Mouse (Mus musculus): ENCODE measurements around the gene Dnajc4. TPM values are rescaled to one million over a fixed set of nuclear protein-coding genes. Genes with fewer than 3 reads are reported as not detected.

Dnajc4 gene
- polyA plus RNA-seq, 1 experiment, result 5.5 TPM

GRCm38 (mm10) chr19:6942249-6942691, 50.1 kb downstream of the Dnajc4 start, which contains the start of gene Gpr137:
Gene Gpr137, minus strand, starts transcription at chr19:6942480.
- Histone ChIP-seq H3K4me3 (replicated peaks) (peak within 1 kb of the TSS; percentile 81), H3K4me1 (ENCODE audit: control insufficient read depth) (peaks cover 40% of the 10 kb centered on the region), H3K36me3 (ENCODE audit: control insufficient read depth) (peaks cover 25% of the 10 kb centered on the region), H3K27me3 (ENCODE audit: control insufficient read depth) (0 out of 2 replicates have a peak, but pooled peaks cover 4% of the 10 kb centered on the region), H3K9me3 (ENCODE audit: control insufficient read depth, low read length) (no peaks in the 10 kb centered on the region)
- TF ChIP-seq GATA1 (IDR thresholded peaks at IDR 0.05; ENCODE audit: low read length), result no peak
- TF ChIP-seq TAL1 (IDR thresholded peaks at IDR 0.05; ENCODE audit: low read length), result no peak

GRCm38 (mm10) chr19:6941372-6942248, 50.8 kb downstream of the Dnajc4 start, which contains the start of gene Bad:
Gene Bad, plus strand, starts transcription at chr19:6941861.
- Histone ChIP-seq H3K4me3 (replicated peaks) (peak within 1 kb of the TSS; percentile 81), H3K4me1 (ENCODE audit: control insufficient read depth) (peaks cover 38% of the 10 kb centered on the region)

GRCm38 (mm10) chr19:6940396-6941351, 51.7 kb downstream of the Dnajc4 start:
- peaks cover 34% of the 10 kb centered on the region for H3K4me1 ChIP-seq (ENCODE audit: control insufficient read depth)

More at GRCm38 (mm10) chr19:6941372-6942248, 50.8 kb downstream of the Dnajc4 start, which contains the start of gene Bad:
- Histone ChIP-seq H3K27me3 (ENCODE audit: control insufficient read depth) (0 out of 2 replicates have a peak, but pooled peaks cover 4% of the 10 kb centered on the region), H3K9me3 (ENCODE audit: control insufficient read depth, low read length) (no peaks in the 10 kb centered on the region), H3K36me3 (ENCODE audit: control insufficient read depth) (peaks cover 22% of the 10 kb centered on the region)
- TF ChIP-seq GATA1 (IDR thresholded peaks at IDR 0.05; ENCODE audit: low read length) (no peak), TAL1 (IDR thresholded peaks at IDR 0.05; ENCODE audit: low read length) (no peak)

DNA sequence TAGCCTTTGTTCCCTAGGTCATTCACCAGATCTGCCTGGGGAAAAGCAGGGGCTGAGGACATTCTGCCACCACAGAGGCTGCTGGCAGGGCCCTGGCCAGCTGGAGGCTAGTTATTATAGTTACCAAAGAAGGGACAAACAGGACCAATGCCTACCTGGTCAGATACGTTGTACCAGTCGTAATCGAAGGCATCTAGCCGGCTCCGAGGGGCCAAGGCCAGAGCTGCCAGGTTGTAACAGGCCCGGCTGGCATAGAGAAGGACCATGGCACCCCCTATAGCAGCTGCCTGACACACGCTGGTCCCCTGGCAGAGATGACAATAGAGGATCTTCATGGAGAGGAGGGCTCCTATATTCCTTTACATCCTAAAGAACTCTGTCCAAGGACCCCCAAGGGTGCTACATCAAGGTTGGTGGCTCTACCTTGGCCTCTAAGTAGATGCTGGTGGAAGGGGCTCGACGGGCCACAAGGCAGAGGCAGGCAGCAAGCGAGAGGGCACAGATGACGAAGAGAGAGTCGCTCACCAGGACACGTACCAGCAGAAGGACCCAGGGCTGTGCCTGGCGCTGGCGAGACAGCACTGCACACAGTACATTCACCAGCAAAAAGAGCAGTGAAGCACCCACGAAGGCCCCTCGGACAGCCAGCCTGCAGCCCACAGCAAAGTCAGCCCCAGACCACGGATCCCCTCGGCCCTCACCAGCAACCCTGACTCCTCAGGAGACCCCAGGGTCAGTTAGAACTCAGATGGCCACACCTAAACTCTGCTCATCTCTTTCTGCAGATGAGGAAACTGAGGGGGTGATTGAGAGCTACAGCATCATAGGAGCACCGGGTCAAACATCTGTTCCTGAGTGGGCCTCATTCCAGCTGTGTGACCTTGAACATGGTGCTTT, 53.0 kb downstream of the Dnajc4 start:
- peaks cover 31% of the 10 kb centered on the region for H3K4me1 ChIP-seq (ENCODE audit: control insufficient read depth)
- H3K9me3 ChIP-seq (ENCODE audit: control insufficient read depth, low read length), result no peaks in the 10 kb centered on the region; the same call in 1 of the 2 replicates
- H3K27me3 ChIP-seq (ENCODE audit: control insufficient read depth), result peaks cover 24% of the 10 kb centered on the region
- no peak for TF ChIP-seq GATA1 (IDR thresholded peaks at IDR 0.05; ENCODE audit: low read length)
- TF ChIP-seq TAL1 (IDR thresholded peaks at IDR 0.05; ENCODE audit: low read length), result no peak
- peaks cover 5% of the 10 kb centered on the region for H3K36me3 ChIP-seq (ENCODE audit: control insufficient read depth)
- no peak overlapping the region for H3K4me3 ChIP-seq (replicated peaks)

More at GRCm38 (mm10) chr19:6940396-6941351, 51.7 kb downstream of the Dnajc4 start:
- Histone ChIP-seq H3K4me3 (replicated peaks) (peak overlapping the region; percentile 81), H3K27me3 (ENCODE audit: control insufficient read depth) (peaks cover 11% of the 10 kb centered on the region), H3K9me3 (ENCODE audit: control insufficient read depth, low read length) (no peaks in the 10 kb centered on the region), H3K36me3 (ENCODE audit: control insufficient read depth) (peaks cover 14% of the 10 kb centered on the region)
- TF ChIP-seq GATA1 (IDR thresholded peaks at IDR 0.05; ENCODE audit: low read length) (no peak), TAL1 (IDR thresholded peaks at IDR 0.05; ENCODE audit: low read length) (no peak)

Other genes starting within 250 kb of the Dnajc4 start
- gene Rps6ka4, start 151.9 kb downstream of the Dnajc4 start, polyA plus RNA-seq (2012), result 0.39 and 0.46 TPM in 2 replicates
- gene Ccdc88b, start 134.4 kb downstream of the Dnajc4 start, polyA plus RNA-seq (2012), result 0.25 and 0.27 TPM in 2 replicates
- gene Trmt112, start 82.9 kb downstream of the Dnajc4 start, polyA plus RNA-seq (2012), result 7.6 and 8.3 TPM in 2 replicates
- gene Prdx5, start 82.5 kb downstream of the Dnajc4 start, polyA plus RNA-seq (2012), result 3.8 and 4.5 TPM in 2 replicates
- gene Esrra, start 70.8 kb downstream of the Dnajc4 start, polyA plus RNA-seq (2012), result 0.51 and 0.55 TPM in 2 replicates
- not detected in 2 replicates for gene Catsperz, start 67.2 kb downstream of the Dnajc4 start, polyA plus RNA-seq (2012)
- gene Kcnk4, start 58.1 kb downstream of the Dnajc4 start, polyA plus RNA-seq (2012), result not detected in 2 replicates
- 4.3 and 6.1 TPM in 2 replicates for gene Bad, start 50.7 kb downstream of the Dnajc4 start, polyA plus RNA-seq (2012)
- 1.5 and 2.0 TPM in 2 replicates for gene Gpr137, start 50.1 kb downstream of the Dnajc4 start, polyA plus RNA-seq (2012)
- 15.6 and 17.4 TPM in 2 replicates for gene Ppp1r14b, start 17.6 kb downstream of the Dnajc4 start, polyA plus RNA-seq (2012)
- 0.12 and 0.22 TPM in 2 replicates for gene Plcb3, start 16.1 kb downstream of the Dnajc4 start, polyA plus RNA-seq (2012)
- 24.5 and 29.1 TPM in 2 replicates for gene Fkbp2, start 12.1 kb downstream of the Dnajc4 start, polyA plus RNA-seq (2012)
- gene Vegfb, start 4.9 kb downstream of the Dnajc4 start, polyA plus RNA-seq (2012), result 2.3 and 2.7 TPM in 2 replicates
- 1.1 and 1.8 TPM in 2 replicates for gene Nudt22, start 3.5 kb upstream of the Dnajc4 start, polyA plus RNA-seq (2012)
- gene Trpt1, start 3.6 kb upstream of the Dnajc4 start, polyA plus RNA-seq (2012), result 0.10 and 0.16 TPM in 2 replicates
- 48.3 and 49.3 TPM in 2 replicates for gene Fermt3, start 26.9 kb upstream of the Dnajc4 start, polyA plus RNA-seq (2012)
- 9.2 and 15.0 TPM in 2 replicates for gene Stip1, start 47.4 kb upstream of the Dnajc4 start, polyA plus RNA-seq (2012)
- gene Macrod1, start 64.2 kb upstream of the Dnajc4 start, polyA plus RNA-seq (2012), result 1.3 and 2.0 TPM in 2 replicates
- gene Flrt1, start 113.2 kb upstream of the Dnajc4 start, polyA plus RNA-seq (2012), result 0.01 TPM in 1 of 2 replicates, not detected in the other
- gene Otub1, start 213.7 kb upstream of the Dnajc4 start, polyA plus RNA-seq (2012), result 9.4 and 10.1 TPM in 2 replicates
- 63.8 and 69.1 TPM in 2 replicates for gene Cox8a, start 225.0 kb upstream of the Dnajc4 start, polyA plus RNA-seq (2012)
- gene Naa40, start 248.6 kb upstream of the Dnajc4 start, polyA plus RNA-seq (2012), result 1.7 and 1.8 TPM in 2 replicates